Mouse (Mus musculus): ENCODE measurements around the gene Rpl18a.

Gene Rpl18a

GRCm38 (mm10) chr8:70852595-70853231 lies 44.5 kb downstream of the Rpl18a start:
- no peak for DNase-seq

DNA sequence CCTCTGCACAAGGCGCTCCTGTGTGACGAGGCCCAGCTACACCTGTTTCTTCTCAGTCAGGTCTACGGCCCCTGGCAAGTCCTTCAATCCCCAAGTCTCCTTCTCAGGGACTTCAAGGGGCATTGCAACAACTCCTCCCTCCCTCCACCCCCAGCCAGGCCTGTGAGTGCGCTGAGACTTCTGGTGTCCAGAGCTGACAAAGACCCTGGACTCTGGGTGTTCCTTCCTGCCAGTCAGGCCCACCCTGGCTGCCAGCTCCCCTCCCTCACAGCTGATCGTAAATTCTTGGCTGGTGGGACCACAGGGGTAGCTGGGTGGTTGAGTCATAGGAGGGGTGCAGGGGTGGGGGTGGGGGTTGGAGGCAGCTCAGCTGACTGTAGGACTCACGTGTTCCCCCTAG lies 45.4 kb downstream of the Rpl18a start:
- DNase-seq: no peak

DNA sequence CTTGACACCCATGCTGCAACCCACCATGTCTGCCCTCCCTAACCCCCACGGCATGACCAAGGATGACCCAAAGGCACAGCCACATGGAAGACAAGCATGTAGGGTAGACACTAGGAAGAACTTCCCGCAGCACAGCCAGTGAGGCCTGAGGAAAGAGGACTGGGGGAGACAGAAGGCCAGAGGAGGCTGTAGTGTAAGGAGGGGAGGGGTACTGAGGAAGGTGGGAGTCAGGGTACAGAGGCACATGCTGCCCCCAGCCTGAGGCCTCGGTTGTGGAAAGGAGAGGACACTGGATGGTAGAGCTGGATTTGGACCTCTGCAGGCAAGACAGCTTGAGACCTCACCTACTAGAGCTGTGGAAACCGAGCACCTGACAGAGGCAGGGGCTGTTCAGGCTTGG lies 46.3 kb downstream of the Rpl18a start:
- no peak for DNase-seq

- no peak for DNase-seq
Measured at GRCm38 (mm10) chr8:70850132-70850845, 46.9 kb downstream of the Rpl18a start.

DNA sequence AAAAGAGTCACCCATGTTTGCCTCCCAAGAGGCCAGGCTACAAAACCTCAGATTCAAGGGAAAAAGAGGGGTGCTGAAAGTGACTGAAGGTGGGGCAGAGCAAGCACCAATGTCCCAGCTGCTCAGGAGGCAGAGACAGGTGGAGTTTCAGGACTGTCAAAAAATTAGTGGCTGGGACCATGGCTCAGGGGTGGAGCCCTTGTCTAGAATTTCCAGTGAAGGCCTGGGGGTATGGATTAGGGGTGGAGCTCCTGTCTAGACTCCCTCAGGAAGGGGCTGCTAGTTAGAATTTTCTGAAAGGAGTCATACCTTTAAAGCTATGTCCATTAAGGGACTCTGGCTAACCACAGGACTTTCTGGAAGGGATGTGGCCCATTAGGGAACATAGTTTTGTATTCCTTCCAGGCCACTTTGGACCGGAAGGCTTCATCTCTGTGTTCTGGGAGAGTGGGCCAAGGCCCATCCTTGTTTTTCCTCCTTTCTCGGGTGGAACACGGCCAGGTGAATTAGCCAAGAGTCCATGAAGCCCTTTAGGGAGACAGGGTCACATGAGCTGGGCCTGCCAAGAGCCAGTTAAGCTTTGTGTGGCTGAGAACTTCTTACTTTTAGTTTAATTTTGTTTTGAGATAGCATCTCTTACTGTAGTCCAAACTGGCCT lies 47.8 kb downstream of the Rpl18a start:
- DNase-seq: no peak

DNA sequence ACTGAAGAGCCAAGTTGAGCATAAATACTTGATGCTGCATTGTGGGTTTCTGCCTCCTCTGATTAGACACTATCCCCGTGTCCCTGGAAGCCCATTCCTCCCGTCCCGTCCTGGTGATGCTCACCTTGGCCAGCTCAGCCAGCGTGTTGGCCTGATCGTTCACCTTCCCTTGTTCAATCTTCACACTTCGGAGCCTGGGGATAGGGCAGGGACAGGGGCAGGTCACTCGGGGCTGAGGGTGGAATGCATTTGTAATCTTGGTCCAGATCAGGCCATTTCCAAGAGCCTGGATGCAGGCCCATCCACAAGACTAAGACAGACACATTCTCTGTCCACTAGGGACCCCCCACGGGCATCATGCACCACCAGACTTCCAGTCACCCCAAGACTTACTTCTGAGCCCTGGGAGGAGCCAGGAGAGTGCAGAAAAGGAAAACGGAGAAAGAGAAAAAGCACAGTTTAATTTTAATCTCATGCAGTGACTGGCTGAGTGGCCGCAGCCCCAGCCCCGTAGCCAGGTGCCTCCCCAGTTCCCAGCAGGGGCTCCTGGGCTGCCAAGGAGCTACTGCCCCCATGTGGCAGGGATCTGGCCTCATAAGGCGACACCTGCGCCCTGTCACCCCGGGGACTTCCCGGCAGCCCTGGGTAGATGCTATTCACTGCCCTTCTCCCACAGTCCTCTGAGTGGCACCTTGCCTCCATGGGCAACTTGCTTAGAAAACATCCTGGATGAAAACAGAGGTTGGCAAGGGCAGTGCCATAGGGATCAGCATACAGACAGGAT lies 50.6 kb downstream of the Rpl18a start:
- DNase-seq: no peak

DNA sequence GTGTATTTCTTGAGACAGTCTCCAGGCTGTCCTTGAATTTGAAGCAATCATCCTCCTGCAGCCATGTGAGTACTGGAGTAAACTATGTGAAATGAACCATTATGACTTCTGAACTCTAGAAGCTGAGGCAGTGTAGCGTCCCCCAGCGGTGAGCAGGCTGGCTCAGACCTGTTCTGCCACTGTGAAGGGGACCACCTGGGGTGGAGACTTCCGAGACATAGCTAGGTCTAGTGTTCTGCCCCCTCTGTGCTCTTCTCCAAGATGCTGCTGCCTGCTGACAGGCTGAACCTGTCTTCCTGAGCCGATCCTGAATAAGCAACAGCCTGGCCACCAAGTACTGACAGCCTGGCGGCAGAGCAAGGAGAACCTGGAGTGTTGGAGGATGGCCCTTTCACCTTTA lies 52.1 kb downstream of the Rpl18a start:
- no peak for DNase-seq
